Mouse (Mus musculus) kidney, embryonic 14.5 days (tissue): ENCODE results near the gene Rab3c. TPM values are rescaled to one million over a fixed set of nuclear protein-coding genes. Genes with fewer than 3 reads are reported as not detected.

Source experiments
- ATAC-seq: fragments of 200-750 bp; cut with Nextera tagmentation; 2 replicates; pipeline ENCODE4 v1.8.0; 2017; ENCODE audit warnings: moderate number of reproducible peaks, mild to moderate bottlenecking, moderate TSS enrichment, moderate library complexity; ENCODE audit not compliant: low FRiP score, low TSS enrichment
- H3K27ac ChIP-seq: fragments of 300-500 bp; sonication (generic); 2 replicates; pipeline ENCODE4 v1.5.1; 2014; ENCODE audit warnings: low read depth, mild to moderate bottlenecking, low read length, moderate library complexity, mixed read lengths
- H3K27me3 ChIP-seq: fragments of 300-500 bp; sonication (generic); 2 replicates; pipeline ENCODE4 v1.6.1; 2014; ENCODE audit warnings: mild to moderate bottlenecking, low read length; ENCODE audit not compliant: control insufficient read depth, insufficient read depth
- H3K36me3 ChIP-seq: fragments of 300-500 bp; sonication (generic); 2 replicates; pipeline ENCODE4 v1.6.1; 2014; ENCODE audit warnings: low read length, mixed read lengths; ENCODE audit not compliant: control insufficient read depth, insufficient read depth
- H3K4me1 ChIP-seq: fragments of 300-500 bp; sonication (generic); 2 replicates; pipeline ENCODE4 v1.6.1; 2014; ENCODE audit warnings: low read length, mixed read lengths; ENCODE audit not compliant: control insufficient read depth, insufficient read depth
- H3K4me2 ChIP-seq: fragments of 300-500 bp; sonication (generic); replicated peaks from 2 replicates; pipeline ENCODE4 v1.6.1; 2014; ENCODE audit warnings: low read depth, mild to moderate bottlenecking, low read length
- H3K4me3 ChIP-seq: fragments of 300-500 bp; sonication (generic); 2 replicates; pipeline ENCODE4 v1.5.1; 2014; ENCODE audit warnings: mild to moderate bottlenecking, low read length
- H3K9ac ChIP-seq: fragments of 300-500 bp; sonication (generic); 2 replicates; pipeline ENCODE4 v1.6.1; 2014; ENCODE audit warnings: low read depth, mild to moderate bottlenecking, low read length, moderate library complexity
- H3K9me3 ChIP-seq: fragments of 300-500 bp; sonication (generic); 2 replicates; pipeline ENCODE4 v1.6.1; 2016; ENCODE audit warnings: low read length; ENCODE audit not compliant: control insufficient read depth
- WGBS: fragments of 180-500 bp; shearing (Covaris S2); extraction: QIAGEN DNeasy Blood & Tissue Kit; methylation state at CpG from one replicate; pipeline ENCODE4 v1.1.7; 2014; 5-methylcytosine and 5-hydroxymethylcytosine counted together
- polyA plus RNA-seq: library from polyadenylated mRNA; unstranded; fragments of >200 nt; fragmentation: Nextera tagmentation; extraction: Ambion mirVana; gene quantifications from 2 replicates; pipeline ENCODE4 v1.2.1, GENCODE M21; 2014

Rab3c gene
- polyA plus RNA-seq, 1 experiment from 2014 or later = not detected

DNA sequence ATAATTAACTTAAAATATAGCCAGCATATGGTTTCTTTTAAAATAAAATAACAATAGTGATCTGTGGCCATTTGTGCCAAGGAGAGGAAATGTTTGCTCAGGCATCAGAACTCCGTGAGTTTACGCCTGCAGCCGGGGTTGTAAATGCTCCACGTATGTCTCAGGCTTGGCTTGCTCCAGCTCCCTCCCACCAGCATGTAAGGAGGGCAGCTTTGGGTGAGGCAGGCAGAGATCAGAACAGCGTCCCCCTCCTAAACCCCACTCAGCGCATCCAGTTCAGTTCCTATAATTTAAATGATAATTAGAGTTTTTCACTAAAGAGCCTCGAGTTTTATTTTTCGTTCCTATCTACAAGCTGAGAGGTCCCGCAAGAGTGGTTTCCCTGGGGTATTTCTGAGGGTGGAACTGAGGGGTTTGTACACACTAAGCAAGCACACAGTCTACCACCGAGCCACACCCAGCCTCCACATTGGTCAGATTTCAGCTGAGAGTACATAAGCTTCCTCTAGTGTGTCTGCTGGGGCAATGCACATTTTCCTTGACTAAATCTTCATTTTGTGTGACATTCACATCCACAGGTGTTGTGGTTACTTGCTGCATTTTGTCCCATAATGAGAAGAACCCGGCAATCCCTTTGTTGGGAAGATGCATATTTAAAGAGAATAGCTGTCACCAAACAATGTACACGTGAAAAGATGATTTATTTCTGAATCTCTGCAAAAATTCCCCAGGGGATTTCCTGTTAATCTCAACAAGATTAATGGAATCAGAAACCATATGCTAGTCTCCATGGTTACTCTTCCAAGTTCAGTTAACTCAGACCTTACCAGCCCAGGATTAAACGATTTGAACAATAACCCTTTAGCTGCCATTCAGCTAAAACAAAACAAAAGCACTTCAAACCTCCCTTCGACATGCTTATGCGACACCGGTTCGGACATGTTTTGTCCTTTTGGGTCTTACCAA lies 186.8 kb downstream of the Rab3c start:
- Histone ChIP-seq H3K4me2 (no peak overlapping the region), H3K36me3 (no peaks in the 10 kb centered on the region), H3K4me3 (no peak overlapping the region), H3K4me1 (no peaks in the 10 kb centered on the region), H3K9ac (no peak overlapping the region), H3K27ac (no peak overlapping the region), H3K27me3 (no peaks in the 10 kb centered on the region), H3K9me3 (peaks cover 4% of the 10 kb centered on the region)
- ATAC-seq = no peak
- WGBS = 57% methylated on average over 17 of the region's 17 CpGs

- H3K36me3 ChIP-seq = no peaks in the 10 kb centered on the region
- H3K27ac ChIP-seq = no peak overlapping the region
- H3K27me3 ChIP-seq = no peaks in the 10 kb centered on the region
- no peak overlapping the region for H3K4me3 ChIP-seq
- 81% methylated on average over 8 of the region's 8 CpGs for WGBS
- no peaks in the 10 kb centered on the region for H3K4me1 ChIP-seq
- no peak overlapping the region for H3K9ac ChIP-seq
- no peak for ATAC-seq
- H3K4me2 ChIP-seq = no peak overlapping the region
- no peaks in the 10 kb centered on the region for H3K9me3 ChIP-seq
Measured at GRCm38 (mm10) chr13:110083961-110084360, 196.8 kb downstream of the Rab3c start.

- H3K36me3 ChIP-seq = no peaks in the 10 kb centered on the region
- H3K27me3 ChIP-seq = no peaks in the 10 kb centered on the region
- no peak overlapping the region for H3K4me3 ChIP-seq
- no peaks in the 10 kb centered on the region for H3K4me1 ChIP-seq
- H3K27ac ChIP-seq = no peak overlapping the region
- no peak overlapping the region for H3K9ac ChIP-seq
- no peak overlapping the region for H3K4me2 ChIP-seq
- no peaks in the 10 kb centered on the region for H3K9me3 ChIP-seq
- ATAC-seq = no peak
Measured at GRCm38 (mm10) chr13:110081174-110081573, 199.6 kb downstream of the Rab3c start.

GRCm38 (mm10) chr13:110075587-110075986 lies 205.2 kb downstream of the Rab3c start:
- H3K27me3 ChIP-seq = no peaks in the 10 kb centered on the region
- ATAC-seq = no peak
- H3K9ac ChIP-seq = no peak overlapping the region
- no peaks in the 10 kb centered on the region for H3K4me1 ChIP-seq
- 87% methylated on average over 9 of the region's 9 CpGs for WGBS
- H3K9me3 ChIP-seq = no peaks in the 10 kb centered on the region
- H3K27ac ChIP-seq = no peak overlapping the region
- no peak overlapping the region for H3K4me2 ChIP-seq
- H3K4me3 ChIP-seq = no peak overlapping the region
- H3K36me3 ChIP-seq = no peaks in the 10 kb centered on the region

GRCm38 (mm10) chr13:110074180-110074579 lies 206.6 kb downstream of the Rab3c start:
- H3K27ac ChIP-seq = no peak overlapping the region
- ATAC-seq = no peak
- no peak overlapping the region for H3K4me3 ChIP-seq
- H3K4me1 ChIP-seq = no peaks in the 10 kb centered on the region
- no peaks in the 10 kb centered on the region for H3K36me3 ChIP-seq
- no peak overlapping the region for H3K4me2 ChIP-seq
- H3K27me3 ChIP-seq = no peaks in the 10 kb centered on the region
- H3K9me3 ChIP-seq = no peaks in the 10 kb centered on the region
- no peak overlapping the region for H3K9ac ChIP-seq
- 74% methylated on average over 2 of the region's 2 CpGs for WGBS

- Histone ChIP-seq H3K4me1 (no peaks in the 10 kb centered on the region), H3K9ac (no peak overlapping the region), H3K4me2 (no peak overlapping the region), H3K9me3 (no peaks in the 10 kb centered on the region), H3K27ac (no peak overlapping the region), H3K36me3 (no peaks in the 10 kb centered on the region), H3K27me3 (no peaks in the 10 kb centered on the region), H3K4me3 (no peak overlapping the region)
- WGBS = 81% methylated on average over 3 of the region's 3 CpGs
- no peak for ATAC-seq
Measured at GRCm38 (mm10) chr13:110067149-110067548, 213.6 kb downstream of the Rab3c start.

DNA sequence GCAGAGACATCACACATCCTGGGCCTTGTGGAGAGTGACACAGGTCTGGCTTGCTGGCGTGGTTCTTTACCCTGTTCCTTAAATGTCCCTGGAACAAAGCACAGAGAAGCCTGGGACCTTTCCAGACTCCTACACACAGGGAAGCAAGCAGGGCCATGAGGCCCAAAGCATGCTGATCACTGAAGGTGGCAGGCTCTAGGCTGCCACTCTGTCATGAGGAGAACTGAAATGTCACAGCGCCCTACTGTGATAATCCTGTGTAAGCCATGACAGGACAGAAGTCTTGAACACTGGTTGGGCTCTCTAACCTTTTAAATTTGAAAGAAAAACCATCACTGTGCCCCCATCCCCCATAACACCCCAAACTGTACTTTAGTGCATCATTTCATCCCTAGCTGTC lies 214.1 kb downstream of the Rab3c start:
- WGBS = 90% methylated on average over 2 of the region's 2 CpGs

GRCm38 (mm10) chr13:110062835-110063411 lies 217.9 kb downstream of the Rab3c start:
- Histone ChIP-seq H3K27ac (no peak overlapping the region), H3K9ac (no peak overlapping the region), H3K4me3 (no peak overlapping the region), H3K9me3 (no peaks in the 10 kb centered on the region), H3K4me2 (no peak overlapping the region), H3K36me3 (no peaks in the 10 kb centered on the region), H3K27me3 (no peaks in the 10 kb centered on the region), H3K4me1 (no peaks in the 10 kb centered on the region)
- ATAC-seq = peak; percentile 92
- WGBS = 33% methylated on average over 9 of the region's 9 CpGs

More for the DNA sequence above, 214.1 kb downstream of the Rab3c start:
- Histone ChIP-seq H3K36me3 (no peaks in the 10 kb centered on the region), H3K27me3 (no peaks in the 10 kb centered on the region), H3K4me3 (no peak overlapping the region), H3K9ac (no peak overlapping the region), H3K4me1 (no peaks in the 10 kb centered on the region), H3K9me3 (no peaks in the 10 kb centered on the region), H3K4me2 (no peak overlapping the region), H3K27ac (no peak overlapping the region)
- ATAC-seq = no peak

DNA sequence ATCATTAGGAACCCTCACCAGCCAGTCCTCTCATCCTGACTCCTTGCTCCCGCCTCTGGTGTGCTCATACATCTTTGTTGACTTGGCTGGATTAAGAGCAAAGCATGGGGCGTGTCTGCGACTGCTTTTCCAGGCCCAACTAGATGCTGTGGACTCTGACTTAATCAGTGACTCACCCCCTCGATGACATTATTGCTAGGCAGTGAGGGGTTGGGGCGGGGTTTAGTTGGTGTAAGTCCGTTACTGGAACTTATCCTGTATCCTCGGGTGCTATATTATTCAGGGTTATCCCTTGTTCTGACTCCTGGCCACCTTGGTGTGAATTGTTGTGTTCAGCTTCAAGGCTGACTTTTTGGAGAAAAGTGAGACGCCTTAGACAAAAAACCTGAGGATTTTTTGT lies 218.5 kb downstream of the Rab3c start:
- no peaks in the 10 kb centered on the region for H3K4me1 ChIP-seq
- no peaks in the 10 kb centered on the region for H3K27me3 ChIP-seq
- WGBS = 67% methylated on average over 8 of the region's 8 CpGs
- no peaks in the 10 kb centered on the region for H3K36me3 ChIP-seq
- H3K9ac ChIP-seq = no peak overlapping the region
- H3K4me3 ChIP-seq = no peak overlapping the region
- H3K9me3 ChIP-seq = no peaks in the 10 kb centered on the region
- H3K4me2 ChIP-seq = no peak overlapping the region
- H3K27ac ChIP-seq = no peak overlapping the region
- no peak for ATAC-seq
